Mouse (Mus musculus): Measurements from ENCODE around the gene Fuom.

- TF ChIP-seq MYOD1 (IDR thresholded peaks at IDR 0.05; ENCODE audit: control insufficient read depth, insufficient read length, low read depth) (no peak), CTCF (IDR thresholded peaks at IDR 0.05; ENCODE audit: control insufficient read depth, insufficient read depth, insufficient read length) (no peak), MYOG (IDR thresholded peaks at IDR 0.05; ENCODE audit: control insufficient read depth, extremely low read depth, insufficient read length) (no peak), USF1 (IDR thresholded peaks at IDR 0.05; ENCODE audit: low read depth) (no peak), MAX (IDR thresholded peaks at IDR 0.05) (no peak)
These were observed 42.6 kb downstream of the Fuom start for GRCm38 (mm10) chr7:140059601-140060000.
